Mouse (Mus musculus) intestine, postnatal 0 days (tissue): ENCODE data around the gene Zfyve28. TPM values are rescaled to one million over a fixed set of nuclear protein-coding genes. Genes with fewer than 3 reads are reported as not detected.

Experiments
- ATAC-seq: fragments of 200-750 bp; cut with Nextera tagmentation; 2 replicates; pipeline ENCODE4 v1.8.0; 2017; ENCODE audit warnings: mild to moderate bottlenecking, moderate TSS enrichment, moderate library complexity
- H3K27ac ChIP-seq: fragments of 300-500 bp; sonication (generic); 2 replicates; pipeline ENCODE4 v1.5.1; 2014; ENCODE audit warnings: mild to moderate bottlenecking, low read depth, low read length, moderate library complexity
- H3K27me3 ChIP-seq: fragments of 300-500 bp; sonication (generic); replicated peaks from 2 replicates; pipeline ENCODE4 v1.6.1; 2014; ENCODE audit warnings: low read length, mixed read lengths; ENCODE audit not compliant: control insufficient read depth, insufficient read depth
- H3K36me3 ChIP-seq: fragments of 300-500 bp; sonication (generic); 2 replicates; pipeline ENCODE4 v1.6.1; 2014; ENCODE audit warnings: mild to moderate bottlenecking, moderate library complexity; ENCODE audit not compliant: control insufficient read depth, insufficient read depth
- H3K4me1 ChIP-seq: fragments of 300-500 bp; sonication (generic); replicated peaks from 2 replicates; pipeline ENCODE4 v1.6.1; 2014; ENCODE audit warnings: antibody characterized with exemption, low read length, mixed read lengths; ENCODE audit not compliant: control insufficient read depth, insufficient read depth
- H3K4me2 ChIP-seq: fragments of 300-500 bp; sonication (generic); replicated peaks from 2 replicates; pipeline ENCODE4 v1.6.1; 2014; ENCODE audit warnings: low read depth, mild to moderate bottlenecking, moderate library complexity
- H3K4me3 ChIP-seq: fragments of 300-500 bp; sonication (generic); 2 replicates; pipeline ENCODE4 v1.5.1; 2014; ENCODE audit warnings: low read depth, low read length
- H3K9ac ChIP-seq: fragments of 300-500 bp; sonication (generic); 2 replicates; pipeline ENCODE4 v1.6.1; 2014; ENCODE audit warnings: mild to moderate bottlenecking, low read depth, low read length
- H3K9me3 ChIP-seq: fragments of 300-500 bp; sonication (generic); 2 replicates; pipeline ENCODE4 v1.6.1; 2016; ENCODE audit warnings: mixed run types; ENCODE audit not compliant: control insufficient read depth
- CTCF ChIP-seq: sonication (generic); IDR thresholded peaks from 2 replicates; pipeline ENCODE4 v1.5.1; 2016; ENCODE audit warnings: low read depth, mild to moderate bottlenecking, control low read depth, antibody characterized with exemption, moderate library complexity
- WGBS: fragments of 180-500 bp; shearing (Covaris S2); extraction: QIAGEN DNeasy Blood & Tissue Kit; methylation state at CpG from one replicate; pipeline ENCODE4 v1.1.7; 2014; 5-methylcytosine and 5-hydroxymethylcytosine counted together
- polyA plus RNA-seq: library from polyadenylated mRNA; unstranded; fragments of >200 nt; fragmentation: Nextera tagmentation; extraction: Ambion mirVana; gene quantifications from 2 replicates; pipeline ENCODE4 v1.2.1, GENCODE M21; 2015

Zfyve28 gene
- polyA plus RNA-seq, 1 experiment from 2014 or later = 0.05 TPM

- Histone ChIP-seq H3K4me2 (no peak overlapping the region), H3K4me3 (no peak overlapping the region), H3K9ac (no peak overlapping the region), H3K4me1 (no peaks in the 10 kb centered on the region), H3K27ac (no peak overlapping the region), H3K9me3 (no peaks in the 10 kb centered on the region), H3K27me3 (no peaks in the 10 kb centered on the region), H3K36me3 (no peaks in the 10 kb centered on the region)
- no peak for ATAC-seq
- no peak for TF ChIP-seq CTCF
Observed at GRCm38 (mm10) chr5:34148476-34148875, 139.8 kb downstream of the Zfyve28 start.

GRCm38 (mm10) chr5:34147554-34147953 lies 140.7 kb downstream of the Zfyve28 start:
- H3K9ac ChIP-seq = no peak overlapping the region
- H3K27ac ChIP-seq = no peak overlapping the region
- TF ChIP-seq CTCF = no peak
- no peaks in the 10 kb centered on the region for H3K9me3 ChIP-seq
- WGBS = 92% methylated on average over 3 of the region's 3 CpGs
- no peaks in the 10 kb centered on the region for H3K27me3 ChIP-seq
- H3K36me3 ChIP-seq = no peaks in the 10 kb centered on the region
- ATAC-seq = no peak
- no peak overlapping the region for H3K4me2 ChIP-seq
- no peaks in the 10 kb centered on the region for H3K4me1 ChIP-seq
- H3K4me3 ChIP-seq = no peak overlapping the region

Other genes with a start within 250 kb of the Zfyve28 start
- gene Poln, start 119.0 kb downstream of the Zfyve28 start, polyA plus RNA-seq = 0.41 TPM in 1 of 2 replicates, not detected in the other
- gene Haus3, start 118.9 kb downstream of the Zfyve28 start, polyA plus RNA-seq = 9.6 and 10.1 TPM in 2 replicates
- gene Mxd4, start 100.7 kb downstream of the Zfyve28 start, polyA plus RNA-seq = 14.1 and 17.7 TPM in 2 replicates
- not detected in 2 replicates for gene Cfap99, start 151 bp upstream of the Zfyve28 start, polyA plus RNA-seq
- gene Rnf4, start 47.8 kb upstream of the Zfyve28 start, polyA plus RNA-seq = 62.3 and 65.0 TPM in 2 replicates
- 4.3 and 5.6 TPM in 2 replicates for gene Fam193a, start 81.5 kb upstream of the Zfyve28 start, polyA plus RNA-seq
- 8.9 and 10.3 TPM in 2 replicates for gene Tnip2, start 225.5 kb upstream of the Zfyve28 start, polyA plus RNA-seq
- 3.6 and 6.1 TPM in 2 replicates for gene Sh3bp2, start 237.4 kb upstream of the Zfyve28 start, polyA plus RNA-seq